Mouse (Mus musculus) gastrocnemius, postnatal 10 days (tissue): ENCODE measurements around the gene Mmp13. TPM values are rescaled to one million over a fixed set of nuclear protein-coding genes. Genes with fewer than 3 reads are reported as not detected.
"Not testable (repeated sequence)": the region's sequence is repeated elsewhere in the genome, so short reads cannot be mapped to it uniquely, and the experiment has no call there.

Experiments
- DNase-seq: peaks from one replicate; pipeline ENCODE4 v3.0.0; 2021; ENCODE audit warnings: mixed read lengths
- long read RNA-seq, 2 experiments: library from polyadenylated mRNA; stranded (forward); transcript quantifications; one replicate each; pipeline ENCODE4 v2.0.0; 2021
- total RNA-seq, 2 experiments: library from RNA; stranded (reverse); gene quantifications; 2 replicates each; pipeline ENCODE4 v1.2.3; 2021

The Mmp13 gene
- 10 to 100 TPM in 1 of 2 experiments, not detected in 1; 47.5 TPM for total RNA-seq
- long read RNA-seq, experiment 1, transcript Mmp13-201 (10 exons, 2,673 nt) = major isoform, 7 of 7 reads
- long read RNA-seq, experiment 1, partial matches to known transcripts = 0 of 7 reads
- long read RNA-seq, experiment 1, other reads (novel, unspliced or antisense) = 0 of 7 reads
- long read RNA-seq, experiment 2 = 0 reads

DNA sequence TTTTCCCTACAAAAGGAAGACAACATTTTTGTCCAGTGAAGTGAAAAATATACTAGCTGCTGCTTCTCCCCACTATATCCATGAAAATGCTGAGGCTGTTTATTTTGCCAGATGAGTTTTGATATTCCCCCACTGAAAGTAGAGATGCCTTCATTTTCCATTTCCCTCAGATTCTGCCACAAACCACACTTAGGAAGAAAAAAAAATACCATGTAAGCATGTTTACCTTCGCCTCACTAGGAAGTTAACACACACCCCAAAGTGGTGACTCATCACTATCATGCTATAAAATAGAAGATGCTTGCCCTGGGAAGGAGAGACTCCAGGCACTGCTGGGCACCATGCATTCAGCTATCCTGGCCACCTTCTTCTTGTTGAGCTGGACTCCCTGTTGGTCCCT lies at the start of gene Mmp13:
Mmp13 (plus strand) TSS at position 301 of the 400 bp plus-strand sequence.
- no peak for DNase-seq

DNA sequence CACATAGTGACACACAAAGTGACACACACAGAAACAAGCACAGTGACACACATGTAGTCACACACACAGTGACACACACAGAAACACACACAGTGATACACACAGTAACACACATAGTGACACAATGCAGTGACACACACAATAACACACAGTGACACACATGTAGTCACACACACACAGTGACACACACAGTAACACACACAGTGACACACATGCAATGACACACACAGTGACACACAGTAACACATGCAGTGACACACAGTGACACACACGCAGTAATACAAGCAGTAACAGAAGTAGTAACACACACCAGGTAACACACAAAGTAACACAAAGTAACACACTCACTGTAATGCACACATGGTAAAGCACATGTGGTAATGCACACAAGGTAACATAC lies 33.7 kb upstream of the Mmp13 start:
- DNase-seq = no peak

DNA sequence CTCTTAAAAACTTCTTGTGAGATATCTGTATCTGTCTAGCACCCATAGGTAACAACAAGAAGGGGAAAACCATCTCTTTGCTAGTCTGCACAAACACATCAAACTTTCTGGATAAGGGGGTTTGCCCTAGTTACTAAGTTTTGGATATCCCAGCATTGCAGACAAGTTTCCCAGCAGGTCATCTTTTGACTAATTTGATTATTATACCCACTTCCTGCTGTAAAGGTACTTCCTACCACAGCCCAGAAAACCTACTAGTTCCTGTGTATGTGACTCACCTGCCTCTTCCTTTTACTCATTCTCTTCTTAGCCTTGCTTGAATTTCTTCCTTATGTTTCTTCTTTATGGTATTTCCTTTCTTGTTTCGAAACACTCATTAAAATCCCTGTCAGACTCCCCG lies 32.3 kb upstream of the Mmp13 start:
- DNase-seq = no peak

DNA sequence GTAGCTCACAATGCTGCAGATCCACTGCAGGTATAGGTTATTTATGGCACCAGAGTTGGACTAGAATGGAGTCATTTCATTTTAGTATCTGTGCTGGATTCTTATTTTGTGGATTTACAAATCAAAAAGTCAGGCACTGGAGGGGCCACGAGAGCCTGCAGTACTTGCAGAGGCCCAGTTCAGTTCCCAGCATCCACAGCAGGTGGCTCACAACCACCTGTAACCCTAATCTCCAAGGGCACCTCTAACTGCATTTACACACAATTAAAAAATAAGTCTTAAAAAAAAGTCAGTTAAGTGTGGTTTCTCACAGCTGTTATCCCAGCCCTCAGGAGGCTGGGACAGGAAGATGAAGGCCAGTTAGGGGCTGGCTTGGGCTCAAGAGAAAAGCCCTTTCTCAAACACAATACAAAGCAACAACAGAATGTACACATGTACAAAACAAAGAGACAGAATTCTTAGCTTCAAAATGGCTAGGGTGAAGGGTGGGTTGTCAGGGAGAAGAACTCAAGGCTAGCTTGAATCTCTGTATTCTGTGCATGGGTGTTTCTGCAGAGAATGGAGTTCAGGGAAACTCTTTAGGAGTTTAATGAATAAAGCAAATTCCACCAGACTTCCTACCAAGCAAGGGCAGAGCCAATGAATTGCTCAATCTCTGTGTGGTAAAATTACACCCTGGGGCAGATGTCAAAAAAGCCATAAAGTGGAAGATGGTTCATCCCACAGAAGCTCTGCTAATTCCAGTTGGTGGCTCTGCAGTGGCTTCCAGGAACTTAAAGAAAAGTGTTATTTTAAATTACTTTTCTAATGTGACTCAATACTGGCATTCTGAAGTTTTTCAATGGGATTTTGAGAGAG lies 19.3 kb upstream of the Mmp13 start:
- no peak for DNase-seq

DNA sequence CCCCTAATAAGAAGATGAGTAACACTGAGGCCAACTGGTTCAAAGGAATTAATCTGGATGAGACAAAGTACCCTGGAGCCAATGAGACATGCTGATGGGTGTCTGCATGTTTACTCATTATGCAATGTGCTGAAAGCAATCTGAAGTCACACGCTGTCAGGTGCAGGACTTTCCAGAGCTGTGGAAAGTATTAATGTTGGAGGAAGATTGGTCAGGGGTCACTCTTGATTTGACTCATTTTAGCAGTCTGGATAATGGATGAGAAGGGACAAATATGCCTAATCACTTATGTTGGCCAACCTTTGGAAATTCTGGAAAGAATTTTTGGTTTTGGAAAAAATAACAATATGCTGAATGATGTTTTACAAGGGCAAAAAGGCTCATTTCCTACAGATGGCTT lies 10.6 kb upstream of the Mmp13 start:
- no peak for DNase-seq

DNA sequence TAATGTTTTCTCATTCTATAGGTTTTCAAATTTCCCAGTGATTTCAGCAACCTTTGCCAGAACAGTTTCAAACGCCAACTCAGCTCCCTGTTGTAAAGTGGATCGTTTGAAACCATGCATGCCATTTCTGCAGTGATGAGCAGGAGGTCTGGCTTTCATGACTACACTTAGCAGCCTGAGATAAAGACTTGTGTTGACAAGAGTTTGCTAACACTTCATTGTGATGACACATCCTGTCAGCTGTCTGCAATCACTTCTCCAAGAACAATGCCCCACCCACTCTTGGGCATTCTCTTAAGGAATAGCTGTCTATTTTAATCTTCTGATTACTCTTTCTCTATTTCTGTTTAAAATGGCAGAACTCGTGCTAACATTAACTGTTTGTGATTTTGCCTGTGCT lies 2.2 kb upstream of the Mmp13 start:
- no peak for DNase-seq

DNA sequence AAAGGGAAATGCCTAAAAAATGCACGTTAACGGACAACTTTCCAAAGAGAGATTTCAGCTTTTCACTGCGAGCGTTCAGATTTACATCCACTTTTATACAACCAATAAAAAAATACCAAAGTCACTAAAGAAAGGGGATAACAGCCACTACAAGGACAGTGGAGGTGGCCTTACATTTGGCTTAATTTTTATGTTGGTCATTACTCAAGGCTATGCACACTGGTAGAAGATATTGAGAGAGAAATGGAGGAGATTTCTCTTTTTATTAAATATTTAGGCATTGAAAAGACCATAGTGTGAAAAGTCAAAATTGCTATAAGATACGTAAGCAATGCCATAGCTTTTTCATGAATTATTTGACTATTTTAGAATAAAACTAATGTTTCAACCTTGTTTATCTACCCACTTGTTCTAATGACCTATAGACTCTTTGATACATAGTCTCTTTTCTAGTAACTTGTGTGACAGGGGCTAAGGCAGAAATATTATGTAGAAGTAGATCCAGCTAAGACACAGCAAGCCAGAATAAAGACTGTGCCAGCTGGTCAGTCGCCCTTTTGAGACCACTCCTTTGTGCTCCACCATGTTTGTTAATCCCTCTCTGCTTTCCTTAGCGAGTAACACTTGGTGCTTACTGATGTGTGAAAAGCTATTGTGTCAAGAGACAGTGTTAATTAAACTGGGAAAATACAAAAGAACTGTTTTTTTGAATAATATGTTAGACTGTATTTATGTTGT lies 10.4 kb downstream of the Mmp13 start:
- no peak for DNase-seq

DNA sequence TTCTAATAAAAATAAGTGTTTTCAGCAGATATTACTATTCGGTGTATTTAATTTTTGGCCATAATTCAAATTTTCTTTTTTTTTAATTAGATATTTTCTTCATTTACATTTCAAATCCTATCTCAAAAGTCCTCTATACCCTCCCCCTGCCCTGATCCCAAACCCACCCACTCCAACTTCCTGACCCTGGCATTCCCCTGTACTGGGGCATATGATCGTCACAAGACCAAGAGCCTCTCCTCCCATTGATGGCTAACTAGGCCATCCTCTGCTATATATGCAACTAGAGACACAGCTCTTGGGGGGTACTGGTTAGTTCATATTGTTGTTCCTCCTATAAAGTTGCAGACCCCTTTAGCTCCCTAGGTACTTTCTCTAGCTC lies 11.0 kb downstream of the Mmp13 start:
- not testable (repeated sequence) for DNase-seq

DNA sequence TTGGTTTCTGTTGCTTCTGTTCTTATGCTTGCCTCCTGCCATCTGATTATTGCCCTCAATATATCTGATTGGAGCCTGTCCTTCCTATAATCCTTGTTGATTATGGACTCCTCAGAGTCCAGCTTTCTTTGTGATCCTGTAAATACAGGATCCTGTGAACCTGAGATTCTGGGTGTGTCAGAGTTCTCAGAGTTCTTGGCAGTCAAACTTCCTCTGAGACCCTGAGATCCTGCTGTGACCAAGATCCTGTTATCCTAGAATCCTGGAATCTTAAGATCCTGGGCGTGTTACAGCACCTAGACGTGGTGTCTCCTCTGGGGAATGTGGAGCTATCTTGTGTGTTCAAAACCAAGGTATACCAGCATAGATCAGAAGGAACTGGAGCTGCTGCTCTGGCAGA lies 17.2 kb downstream of the Mmp13 start:
- DNase-seq = no peak

DNA sequence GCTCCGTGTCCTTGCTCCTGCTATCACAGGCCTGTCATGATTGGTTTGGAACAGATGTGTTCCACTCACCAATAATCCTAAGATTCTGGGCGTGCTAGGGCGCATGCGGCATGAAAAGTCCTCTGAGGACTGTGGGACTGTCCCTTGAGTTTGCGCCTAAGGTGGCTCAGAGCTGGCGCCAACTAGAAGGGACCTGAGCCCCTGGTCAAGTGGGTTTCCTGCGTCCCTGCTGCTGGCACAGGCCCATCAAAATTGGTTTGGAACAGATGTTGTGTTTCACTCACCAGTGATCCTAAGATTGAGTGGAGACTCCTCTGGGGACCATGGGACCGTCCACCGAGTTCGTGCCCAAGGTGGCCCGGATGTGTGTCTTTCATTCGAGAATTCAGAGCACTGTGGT lies 17.6 kb downstream of the Mmp13 start:
- DNase-seq = no peak

DNA sequence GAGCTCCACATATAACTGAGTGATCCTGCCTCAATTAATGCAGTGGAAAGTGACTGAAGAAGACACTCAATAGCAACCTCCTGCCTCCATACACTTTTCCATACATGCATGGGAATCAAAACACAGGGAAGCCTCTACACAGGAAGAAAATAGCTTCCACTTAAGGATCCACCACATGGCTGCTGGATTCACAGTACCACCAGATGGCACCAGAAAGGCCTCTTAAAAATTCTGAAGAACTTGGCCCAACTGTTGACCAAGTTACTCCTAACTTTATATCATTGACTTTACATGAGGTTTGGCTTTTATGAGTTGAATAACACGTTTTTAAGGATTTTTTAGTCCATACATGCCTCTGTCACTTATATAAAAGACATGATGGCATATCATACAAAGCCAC lies 19.8 kb downstream of the Mmp13 start:
- no peak for DNase-seq

DNA sequence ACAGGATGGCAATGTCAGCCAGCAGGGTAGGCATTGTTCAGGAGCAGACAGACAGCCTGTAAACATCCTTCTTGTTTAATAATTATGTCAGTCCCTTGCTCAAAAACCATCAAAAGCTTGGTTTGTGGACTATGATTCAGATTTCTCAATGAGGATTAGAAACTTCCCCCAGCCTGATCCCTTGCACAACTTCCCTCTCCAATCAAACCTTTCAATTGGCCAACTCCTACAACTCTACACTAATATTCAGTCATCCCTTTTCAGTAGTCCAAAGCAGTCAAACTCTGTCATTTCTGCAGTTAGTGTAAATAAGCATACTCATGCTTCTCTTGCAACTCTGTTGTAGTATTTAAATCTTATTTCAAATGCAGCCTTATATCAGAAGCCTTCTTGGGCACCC lies 59.5 kb downstream of the Mmp13 start:
- no peak for DNase-seq

Other genes with a start within 250 kb of the Mmp13 start
- gene Dync2h1, start 88.1 kb upstream of the Mmp13 start, total RNA-seq = 1 to 10 TPM; 3.8 to 4.3 TPM
- 10 to 100 TPM; 65.4 to 69.4 TPM for gene Dcun1d5, start 88.0 kb upstream of the Mmp13 start, total RNA-seq
- not detected for gene Mmp12, start 71.9 kb downstream of the Mmp13 start, total RNA-seq
- not detected for gene Mmp1b, start 115.5 kb downstream of the Mmp13 start, total RNA-seq
- under 1 TPM in 1 of 2 experiments, not detected in 1; 0.14 TPM for gene Mmp3, start 173.3 kb downstream of the Mmp13 start, total RNA-seq
- gene Mmp10, start 229.8 kb downstream of the Mmp13 start, total RNA-seq = not detected